Mouse (Mus musculus): ENCODE data around the gene Hist1h1a.
"Not testable (repeated sequence)": the region's sequence is repeated elsewhere in the genome, so short reads cannot be mapped to it uniquely, and the experiment has no call there.

Gene Hist1h1a

GRCm38 (mm10) chr13:23743963-23744362 is 19.5 kb upstream of the Hist1h1a start:
- no peak for DNase-seq (ENCODE audit: low read depth)

GRCm38 (mm10) chr13:23744421-23745380 is 18.8 kb upstream of the Hist1h1a start:
- no peak for DNase-seq (ENCODE audit: low read depth)

GRCm38 (mm10) chr13:23745381-23746161 is 17.9 kb upstream of the Hist1h1a start, which contains the start of gene Hist1h3c:
Gene Hist1h3c, minus strand, starts transcription at chr13:23745602.
- DNase-seq (ENCODE audit: low read depth) = peak; percentile 80

- DNase-seq (ENCODE audit: low read depth) = peak; percentile 86
These were observed 17.0 kb upstream of the Hist1h1a start, which contains the start of gene Hist1h2bb for GRCm38 (mm10) chr13:23746201-23747080. Gene Hist1h2bb, plus strand, starts transcription at chr13:23746734.

GRCm38 (mm10) chr13:23747081-23747891 is 16.2 kb upstream of the Hist1h1a start:
- DNase-seq (ENCODE audit: low read depth) = no peak

- DNase-seq (ENCODE audit: low read depth) = no peak
These were observed 15.6 kb upstream of the Hist1h1a start for GRCm38 (mm10) chr13:23747892-23748288.

- no peak for DNase-seq (ENCODE audit: low read depth)
These were observed 13.8 kb upstream of the Hist1h1a start for GRCm38 (mm10) chr13:23749563-23750121.

GRCm38 (mm10) chr13:23750839-23751477 is 12.5 kb upstream of the Hist1h1a start, which contains the start of gene Hist1h2ab:
Gene Hist1h2ab, plus strand, starts transcription at chr13:23751126.
- DNase-seq (ENCODE audit: low read depth) = not testable (repeated sequence)

- DNase-seq (ENCODE audit: low read depth) = no peak
These were observed 11.9 kb upstream of the Hist1h1a start for GRCm38 (mm10) chr13:23751478-23751956.

GRCm38 (mm10) chr13:23752067-23752741 is 11.3 kb upstream of the Hist1h1a start, which contains the start of gene Hist1h3b:
Gene Hist1h3b, plus strand, starts transcription at chr13:23752267.
- DNase-seq (ENCODE audit: low read depth) = peak; percentile 83

GRCm38 (mm10) chr13:23752742-23753172 is 10.7 kb upstream of the Hist1h1a start:
- no peak for DNase-seq (ENCODE audit: low read depth)

- no peak for DNase-seq (ENCODE audit: low read depth)
These were observed 10.0 kb upstream of the Hist1h1a start for GRCm38 (mm10) chr13:23753314-23754078.

GRCm38 (mm10) chr13:23755000-23755399 is 8.5 kb upstream of the Hist1h1a start:
- no peak for DNase-seq (ENCODE audit: low read depth)

GRCm38 (mm10) chr13:23756790-23757189 is 6.7 kb upstream of the Hist1h1a start, which contains the start of gene Hist1h4b:
Gene Hist1h4b, plus strand, starts transcription at chr13:23757013.
- DNase-seq (ENCODE audit: low read depth) = peak; percentile 88

- DNase-seq (ENCODE audit: low read depth) = no peak
These were observed 6.2 kb upstream of the Hist1h1a start for GRCm38 (mm10) chr13:23757211-23757773.

GRCm38 (mm10) chr13:23757921-23758320 is 5.5 kb upstream of the Hist1h1a start:
- no peak for DNase-seq (ENCODE audit: low read depth)

GRCm38 (mm10) chr13:23759251-23759771 is 4.2 kb upstream of the Hist1h1a start:
- no peak for DNase-seq (ENCODE audit: low read depth)

GRCm38 (mm10) chr13:23759916-23760239 is 3.6 kb upstream of the Hist1h1a start:
- DNase-seq (ENCODE audit: low read depth) = no peak
